Mouse (Mus musculus) hindbrain, postnatal 0 days (tissue): ENCODE measurements around the gene Tiparp. TPM values are rescaled to one million over a fixed set of nuclear protein-coding genes. Genes with fewer than 3 reads are reported as not detected.

ENCODE experiments used
- ATAC-seq: fragments of 200-750 bp; cut with Nextera tagmentation; 2 replicates; pipeline ENCODE4 v1.8.0; 2017; ENCODE audit warnings: mild to moderate bottlenecking, moderate TSS enrichment, moderate library complexity
- DNase-seq: peaks from one replicate; pipeline ENCODE4 v3.0.0-alpha.2; 2015; ENCODE audit warnings: low spot score
- H3K27ac ChIP-seq: fragments of 300-500 bp; sonication (generic); 2 replicates; pipeline ENCODE4 v1.5.1; 2014; ENCODE audit warnings: mild to moderate bottlenecking
- H3K27me3 ChIP-seq: fragments of 300-500 bp; sonication (generic); 2 replicates; pipeline ENCODE4 v1.6.1; 2014; ENCODE audit warnings: low read length, mixed read lengths; ENCODE audit not compliant: insufficient read depth
- H3K36me3 ChIP-seq: fragments of 300-500 bp; sonication (generic); 2 replicates; pipeline ENCODE4 v1.6.1; 2014; ENCODE audit warnings: low read length, mixed read lengths; ENCODE audit not compliant: insufficient read depth
- H3K4me1 ChIP-seq: fragments of 300-500 bp; sonication (generic); 2 replicates; pipeline ENCODE4 v1.6.1; 2014; ENCODE audit warnings: antibody characterized with exemption, low read length, mixed read lengths; ENCODE audit not compliant: insufficient read depth
- H3K4me2 ChIP-seq: fragments of 300-500 bp; sonication (generic); 2 replicates; pipeline ENCODE4 v1.6.1; 2014; ENCODE audit warnings: low read depth, mild to moderate bottlenecking, low read length, moderate library complexity, mixed read lengths
- H3K4me3 ChIP-seq: fragments of 300-500 bp; sonication (generic); 2 replicates; pipeline ENCODE4 v1.5.1; 2014; ENCODE audit warnings: low read length
- H3K9ac ChIP-seq: fragments of 300-500 bp; sonication (generic); replicated peaks from 2 replicates; pipeline ENCODE4 v1.6.1; 2014; ENCODE audit warnings: mild to moderate bottlenecking, low read length, moderate library complexity, mixed read lengths
- H3K9me3 ChIP-seq: fragments of 300-500 bp; sonication (generic); 2 replicates; pipeline ENCODE4 v1.6.1; 2016; ENCODE audit warnings: low read length, mixed read lengths
- CTCF ChIP-seq: IDR thresholded peaks from 2 replicates; pipeline ENCODE4 v1.5.1; 2016; ENCODE audit warnings: antibody characterized with exemption, control low read depth, low read depth
- WGBS: fragments of 180-500 bp; shearing (Covaris S2); extraction: QIAGEN DNeasy Blood & Tissue Kit; methylation state at CpG from one replicate; pipeline ENCODE4 v1.1.7; 2014; 5-methylcytosine and 5-hydroxymethylcytosine counted together
- polyA plus RNA-seq: library from polyadenylated mRNA; unstranded; fragments of >200 nt; fragmentation: Nextera tagmentation; extraction: Ambion mirVana; gene quantifications from 2 replicates; pipeline ENCODE4 v1.2.1, GENCODE M21; 2015
- total RNA-seq: library from RNA; depleted of rRNA; stranded (reverse); fragments of >200 nt; gene quantifications from 2 replicates; pipeline ENCODE4 v1.2.3, GENCODE M21; 2014

Gene Tiparp
- total and polyA plus RNA-seq, 2 experiments from 2014 or later, result 22.0 to 23.7 TPM

- Histone ChIP-seq H3K27ac (no peak overlapping the region), H3K27me3 (no peaks in the 10 kb centered on the region), H3K36me3 (no peaks in the 10 kb centered on the region), H3K4me3 (no peak overlapping the region), H3K4me2 (no peak overlapping the region), H3K4me1 (0 out of 2 replicates have a peak, but pooled peaks cover 3% of the 10 kb centered on the region), H3K9ac (no peak overlapping the region), H3K9me3 (no peaks in the 10 kb centered on the region)
- ATAC-seq, result no peak
- no peak for DNase-seq
- WGBS, result 23% methylated on average over 9 of the region's 9 CpGs
- TF ChIP-seq CTCF, result no peak
Observed at GRCm38 (mm10) chr3:65517141-65517540, 11.1 kb upstream of the Tiparp start.

GRCm38 (mm10) chr3:65517747-65518527 is 10.3 kb upstream of the Tiparp start:
- 50% methylated on average over 13 of the region's 13 CpGs for WGBS
- H3K4me3 ChIP-seq, result no peak overlapping the region
- no peak for TF ChIP-seq CTCF
- H3K4me2 ChIP-seq, result peak overlapping the region; percentile 23; the same call in 1 of the 2 replicates
- H3K36me3 ChIP-seq, result no peaks in the 10 kb centered on the region
- DNase-seq, result no peak
- ATAC-seq, result no peak
- no peak overlapping the region; the same call in 1 of the 2 replicates for H3K27ac ChIP-seq
- H3K9me3 ChIP-seq, result no peaks in the 10 kb centered on the region
- H3K27me3 ChIP-seq, result no peaks in the 10 kb centered on the region
- H3K4me1 ChIP-seq, result 0 out of 2 replicates have a peak, but pooled peaks cover 3% of the 10 kb centered on the region
- H3K9ac ChIP-seq, result no peak overlapping the region

GRCm38 (mm10) chr3:65521391-65521790 is 6.8 kb upstream of the Tiparp start:
- H3K4me3 ChIP-seq, result no peak overlapping the region
- WGBS, result 86% methylated on average over 1 of the region's 1 CpGs
- no peak for TF ChIP-seq CTCF
- H3K9me3 ChIP-seq, result no peaks in the 10 kb centered on the region
- H3K4me2 ChIP-seq, result no peak overlapping the region
- 0 out of 2 replicates have a peak, but pooled peaks cover 3% of the 10 kb centered on the region for H3K4me1 ChIP-seq
- H3K36me3 ChIP-seq, result no peaks in the 10 kb centered on the region
- ATAC-seq, result no peak
- no peak overlapping the region for H3K27ac ChIP-seq
- no peak overlapping the region for H3K9ac ChIP-seq
- H3K27me3 ChIP-seq, result no peaks in the 10 kb centered on the region
- no peak for DNase-seq

GRCm38 (mm10) chr3:65523397-65523796 is 4.8 kb upstream of the Tiparp start:
- Histone ChIP-seq H3K9ac (no peak overlapping the region), H3K9me3 (no peaks in the 10 kb centered on the region), H3K27me3 (no peaks in the 10 kb centered on the region), H3K4me1 (no peaks in the 10 kb centered on the region), H3K27ac (no peak overlapping the region), H3K4me3 (no peak overlapping the region), H3K36me3 (no peaks in the 10 kb centered on the region), H3K4me2 (no peak overlapping the region)
- ATAC-seq (no peak), DNase-seq (no peak)
- WGBS, result 52% methylated on average over 8 of the region's 8 CpGs
- no peak for TF ChIP-seq CTCF

- no peak overlapping the region for H3K4me2 ChIP-seq
- H3K27ac ChIP-seq, result no peak overlapping the region
- ATAC-seq (no peak), DNase-seq (no peak)
- H3K9me3 ChIP-seq, result no peaks in the 10 kb centered on the region
- H3K4me1 ChIP-seq, result no peaks in the 10 kb centered on the region
- TF ChIP-seq CTCF, result no peak
- H3K27me3 ChIP-seq, result no peaks in the 10 kb centered on the region
- no peak overlapping the region for H3K4me3 ChIP-seq
- no peaks in the 10 kb centered on the region for H3K36me3 ChIP-seq
- 72% methylated on average over 3 of the region's 3 CpGs for WGBS
- no peak overlapping the region for H3K9ac ChIP-seq
Observed at GRCm38 (mm10) chr3:65525731-65526130, 2.5 kb upstream of the Tiparp start.

- no peak for TF ChIP-seq CTCF
- Histone ChIP-seq H3K36me3 (no peaks in the 10 kb centered on the region), H3K27me3 (no peaks in the 10 kb centered on the region), H3K4me3 (peak overlapping the region; percentile 91), H3K9ac (peak overlapping the region; percentile 81; the same call in 1 of the 2 replicates), H3K9me3 (no peaks in the 10 kb centered on the region), H3K4me2 (peak overlapping the region; percentile 59), H3K4me1 (no peaks in the 10 kb centered on the region), H3K27ac (peak overlapping the region; percentile 99)
- no peak for ATAC-seq
- 15% methylated on average over 3 of the region's 3 CpGs for WGBS
- DNase-seq, result no peak
Observed at GRCm38 (mm10) chr3:65527196-65527595, 1.0 kb upstream of the Tiparp start.
